Mouse (Mus musculus): ENCODE results near the gene Pdlim3. TPM values are rescaled to one million over a fixed set of nuclear protein-coding genes. Genes with fewer than 3 reads are reported as not detected.
A peak's percentile ranks its signal among the peaks of the same experiment; 100 is the strongest.

Gene Pdlim3
- polyA plus RNA-seq, 1 experiment: 0.76 TPM

- peak overlapping the region; percentile 37; the same call in 1 of the 2 replicates for H3K27ac ChIP-seq (ENCODE audit: insufficient read depth, low read length)
- H3K4me1 ChIP-seq (ENCODE audit: control insufficient read depth, insufficient read depth, low read length): no peaks in the 10 kb centered on the region; the same call in 1 of the 2 replicates
- TF ChIP-seq POLR2A (IDR thresholded peaks at IDR 0.05; ENCODE audit: low read depth, low read length) (no peak), CTCF (IDR thresholded peaks at IDR 0.05; ENCODE audit: borderline replicate concordance, insufficient read depth, low read length) (no peak)
- no peak overlapping the region for H3K4me3 ChIP-seq (ENCODE audit: insufficient read depth, low read length)
These were observed 10.2 kb upstream of the Pdlim3 start for GRCm38 (mm10) chr8:45874945-45875626.

GRCm38 (mm10) chr8:45876397-45876796 is 8.9 kb upstream of the Pdlim3 start:
- Histone ChIP-seq H3K27ac (ENCODE audit: insufficient read depth, low read length) (no peak overlapping the region), H3K4me3 (ENCODE audit: insufficient read depth, low read length) (no peak overlapping the region), H3K4me1 (ENCODE audit: control insufficient read depth, insufficient read depth, low read length) (no peaks in the 10 kb centered on the region)
- TF ChIP-seq CTCF (IDR thresholded peaks at IDR 0.05; ENCODE audit: borderline replicate concordance, insufficient read depth, low read length) (no peak), POLR2A (IDR thresholded peaks at IDR 0.05; ENCODE audit: low read depth, low read length) (no peak)

GRCm38 (mm10) chr8:45877680-45878079 is 7.6 kb upstream of the Pdlim3 start:
- no peaks in the 10 kb centered on the region for H3K4me1 ChIP-seq (ENCODE audit: control insufficient read depth, insufficient read depth, low read length)
- H3K4me3 ChIP-seq (ENCODE audit: insufficient read depth, low read length): no peak overlapping the region
- TF ChIP-seq POLR2A (IDR thresholded peaks at IDR 0.05; ENCODE audit: low read depth, low read length) (no peak), CTCF (IDR thresholded peaks at IDR 0.05; ENCODE audit: borderline replicate concordance, insufficient read depth, low read length) (no peak)
- no peak overlapping the region for H3K27ac ChIP-seq (ENCODE audit: insufficient read depth, low read length)

- TF ChIP-seq POLR2A (IDR thresholded peaks at IDR 0.05; ENCODE audit: low read depth, low read length) (no peak), CTCF (IDR thresholded peaks at IDR 0.05; ENCODE audit: borderline replicate concordance, insufficient read depth, low read length) (no peak)
These were observed 4.8 kb upstream of the Pdlim3 start for GRCm38 (mm10) chr8:45880457-45880856.

GRCm38 (mm10) chr8:45881726-45882125 is 3.5 kb upstream of the Pdlim3 start:
- H3K4me1 ChIP-seq (ENCODE audit: control insufficient read depth, insufficient read depth, low read length): no peaks in the 10 kb centered on the region
- no peak overlapping the region for H3K27ac ChIP-seq (ENCODE audit: insufficient read depth, low read length)
- no peak overlapping the region for H3K4me3 ChIP-seq (ENCODE audit: insufficient read depth, low read length)
- TF ChIP-seq CTCF (IDR thresholded peaks at IDR 0.05; ENCODE audit: borderline replicate concordance, insufficient read depth, low read length) (no peak), POLR2A (IDR thresholded peaks at IDR 0.05; ENCODE audit: low read depth, low read length) (no peak)

More at GRCm38 (mm10) chr8:45880457-45880856, 4.8 kb upstream of the Pdlim3 start:
- Histone ChIP-seq H3K4me3 (ENCODE audit: insufficient read depth, low read length) (no peak overlapping the region), H3K4me1 (ENCODE audit: control insufficient read depth, insufficient read depth, low read length) (no peaks in the 10 kb centered on the region), H3K27ac (ENCODE audit: insufficient read depth, low read length) (no peak overlapping the region)

GRCm38 (mm10) chr8:45883793-45884192 is 1.5 kb upstream of the Pdlim3 start:
- H3K27ac ChIP-seq (ENCODE audit: insufficient read depth, low read length): no peak overlapping the region
- no peaks in the 10 kb centered on the region for H3K4me1 ChIP-seq (ENCODE audit: control insufficient read depth, insufficient read depth, low read length)
- H3K4me3 ChIP-seq (ENCODE audit: insufficient read depth, low read length): no peak overlapping the region
- no peak for TF ChIP-seq CTCF (IDR thresholded peaks at IDR 0.05; ENCODE audit: borderline replicate concordance, insufficient read depth, low read length)
- no peak for TF ChIP-seq POLR2A (IDR thresholded peaks at IDR 0.05; ENCODE audit: low read depth, low read length)

- H3K27ac ChIP-seq (ENCODE audit: insufficient read depth, low read length): no peak overlapping the region
- TF ChIP-seq CTCF (IDR thresholded peaks at IDR 0.05; ENCODE audit: borderline replicate concordance, insufficient read depth, low read length) (no peak), POLR2A (IDR thresholded peaks at IDR 0.05; ENCODE audit: low read depth, low read length) (no peak)
- H3K4me1 ChIP-seq (ENCODE audit: control insufficient read depth, insufficient read depth, low read length): no peaks in the 10 kb centered on the region
- peak overlapping the region; percentile 11 for H3K4me3 ChIP-seq (ENCODE audit: insufficient read depth, low read length)
These were observed 709 bp upstream of the Pdlim3 start for GRCm38 (mm10) chr8:45884552-45884951.

- TF ChIP-seq CTCF (IDR thresholded peaks at IDR 0.05; ENCODE audit: borderline replicate concordance, insufficient read depth, low read length): no peak
- TF ChIP-seq POLR2A (IDR thresholded peaks at IDR 0.05; ENCODE audit: low read depth, low read length): no peak
- H3K4me3 ChIP-seq (ENCODE audit: insufficient read depth, low read length): no peak overlapping the region
- no peak overlapping the region for H3K27ac ChIP-seq (ENCODE audit: insufficient read depth, low read length)
- no peaks in the 10 kb centered on the region for H3K4me1 ChIP-seq (ENCODE audit: control insufficient read depth, insufficient read depth, low read length)
These were observed 514 bp downstream of the Pdlim3 start for GRCm38 (mm10) chr8:45885775-45886174.

GRCm38 (mm10) chr8:45889737-45890136 is 4.5 kb downstream of the Pdlim3 start:
- Histone ChIP-seq H3K27ac (ENCODE audit: insufficient read depth, low read length) (no peak overlapping the region), H3K4me3 (ENCODE audit: insufficient read depth, low read length) (no peak overlapping the region), H3K4me1 (ENCODE audit: control insufficient read depth, insufficient read depth, low read length) (no peaks in the 10 kb centered on the region)
- TF ChIP-seq POLR2A (IDR thresholded peaks at IDR 0.05; ENCODE audit: low read depth, low read length) (no peak), CTCF (IDR thresholded peaks at IDR 0.05; ENCODE audit: borderline replicate concordance, insufficient read depth, low read length) (no peak)

GRCm38 (mm10) chr8:45896590-45896989 is 11.3 kb downstream of the Pdlim3 start:
- Histone ChIP-seq H3K4me1 (ENCODE audit: control insufficient read depth, insufficient read depth, low read length) (no peaks in the 10 kb centered on the region), H3K27ac (ENCODE audit: insufficient read depth, low read length) (no peak overlapping the region), H3K4me3 (ENCODE audit: insufficient read depth, low read length) (no peak overlapping the region)
- TF ChIP-seq CTCF (IDR thresholded peaks at IDR 0.05; ENCODE audit: borderline replicate concordance, insufficient read depth, low read length) (no peak), POLR2A (IDR thresholded peaks at IDR 0.05; ENCODE audit: low read depth, low read length) (no peak)

All from embryonic fibroblast, embryonic 13.5 days (primary cell).